ENCODE assay signal across 5 mouse cellular contexts in the genomic region with DNA sequence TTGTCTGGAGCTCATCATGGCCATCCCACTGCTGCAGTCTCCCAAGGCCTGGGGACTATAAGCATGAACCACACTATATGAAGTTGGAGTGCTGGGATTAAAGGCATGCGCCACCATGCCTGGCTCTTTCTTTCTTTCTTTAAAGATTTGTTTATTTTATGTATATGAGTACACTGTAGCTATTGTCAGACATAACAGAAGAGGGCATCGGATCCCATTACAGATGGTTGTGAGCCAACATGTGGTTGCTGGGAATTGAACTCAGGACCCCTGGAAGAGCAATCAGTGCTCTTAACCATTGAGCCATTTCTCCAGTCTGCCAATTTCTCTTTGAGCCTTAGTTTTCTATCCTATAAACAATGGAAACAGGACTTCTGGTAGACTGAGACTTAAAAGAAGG. TPM values are rescaled to one million over a fixed set of nuclear protein-coding genes. Genes with fewer than 3 reads are reported as not detected.
"Had no signal": no experiment of that assay in that cellular context is flagged by ENCODE, and none has a peak within 500 bp of the region (broad histone marks: within the 10 kb centered on the region; RNA-seq: fewer than 3 reads in every experiment).

No protein-coding gene starts in this region.

RNA-seq across cellular contexts. Expression of a gene that starts 49.0 kb away (rescaled TPM):
- total RNA-seq: megakaryocyte progenitor cell, adult 5-6 weeks had no signal
- polyA plus RNA-seq: limb, embryonic 11.5 days; liver, embryonic 12.5 days; liver, embryonic 16.5 days; lung, embryonic 14.5 days had no signal
